Mouse (Mus musculus): ENCODE measurements at regions not wholly inside any gene's neighbourhood (a gene's known extent, or its start where the extent isn't known, plus 50 kb on each side); places are given as distances from the start of the nearest gene placed in this dataset.
"Not testable (repeated sequence)": the region's sequence is repeated elsewhere in the genome, so short reads cannot be mapped to it uniquely, and the experiment has no call there.

DNA sequence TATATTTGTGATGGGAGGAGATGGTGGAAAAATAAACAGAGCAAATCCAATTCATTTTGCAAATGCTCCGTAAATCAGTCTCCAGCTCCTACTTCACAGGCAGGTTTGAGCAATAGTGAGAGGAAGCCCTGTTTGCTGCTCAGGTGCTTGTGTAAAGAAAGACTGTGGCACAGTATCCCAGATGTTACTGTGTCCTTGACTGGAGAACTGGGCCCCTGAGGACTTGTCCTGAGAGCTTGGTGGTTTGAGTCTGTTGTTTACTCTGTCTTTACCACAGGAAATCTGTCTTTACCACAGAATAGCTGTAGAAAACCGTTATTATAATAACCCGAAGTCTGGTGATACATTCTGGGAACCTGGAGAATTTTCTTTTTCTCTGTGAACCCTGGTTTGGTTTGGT is 112.4 kb downstream of the Olfr721-ps1 start:
- Histone ChIP-seq H3K27me3 (replicated peaks; ENCODE audit: insufficient read depth, low read length) (no peaks in the 10 kb centered on the region), H3K27ac (ENCODE audit: low read length) (no peak overlapping the region), H3K4me1 (ENCODE audit: insufficient read depth, low read depth, low read length) (no peaks in the 10 kb centered on the region), H3K4me3 (ENCODE audit: low read depth, low read length) (no peak overlapping the region), H3K4me2 (replicated peaks; ENCODE audit: low read depth, low read length) (no peak overlapping the region), H3K9ac (replicated peaks; ENCODE audit: low read depth) (no peak overlapping the region), H3K9me3 (ENCODE audit: low read length) (no peaks in the 10 kb centered on the region), H3K36me3 (ENCODE audit: insufficient read depth, low read length) (no peaks in the 10 kb centered on the region)
- no peak for TF ChIP-seq CTCF (IDR thresholded peaks at IDR 0.05)
- no peak for TF ChIP-seq EP300 (IDR thresholded peaks at IDR 0.05)
- DNase-seq (ENCODE audit: low spot score) (no peak), ATAC-seq (no peak)
- WGBS = 59% methylated on average over 3 of the region's 3 CpGs

DNA sequence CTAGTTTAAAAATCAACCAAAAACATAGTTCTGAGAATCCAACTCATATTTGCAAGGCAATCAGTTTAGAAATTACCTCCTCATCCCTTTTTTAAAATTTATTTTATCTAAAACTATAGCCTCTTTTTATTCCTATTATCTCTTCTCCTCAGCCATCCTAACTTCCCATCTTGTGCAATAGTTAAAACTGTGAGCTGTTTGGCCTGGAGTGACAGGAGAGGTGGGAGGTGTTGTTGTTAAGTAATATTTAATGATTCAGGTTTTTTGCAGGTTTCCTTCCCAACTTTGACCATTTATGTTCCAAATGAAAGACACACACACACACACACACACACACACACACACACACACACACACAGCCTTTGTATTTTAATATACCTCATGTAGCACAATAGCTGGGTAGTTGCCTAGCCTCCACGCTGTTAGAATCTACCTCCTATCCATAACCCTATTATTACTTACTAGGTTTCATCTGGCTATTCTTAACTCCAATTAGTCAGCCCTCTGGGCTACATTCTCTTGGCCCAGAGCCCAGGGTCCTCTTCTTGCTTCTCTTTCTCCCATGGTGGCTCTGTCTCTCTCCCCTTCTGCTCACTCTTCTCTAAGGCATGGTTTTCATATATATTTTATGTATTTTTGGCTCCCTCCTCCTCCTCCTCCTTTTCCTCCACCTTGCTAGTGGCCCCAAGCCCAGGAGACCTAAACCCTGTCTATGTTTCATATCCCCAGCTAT is 113.5 kb downstream of the Olfr721-ps1 start:
- no peaks in the 10 kb centered on the region for H3K27me3 ChIP-seq (replicated peaks; ENCODE audit: insufficient read depth, low read length)
- H3K9me3 ChIP-seq (ENCODE audit: low read length) = no peaks in the 10 kb centered on the region
- no peaks in the 10 kb centered on the region for H3K4me1 ChIP-seq (ENCODE audit: insufficient read depth, low read depth, low read length)
- no peak for ATAC-seq
- TF ChIP-seq CTCF (IDR thresholded peaks at IDR 0.05) = no peak
- no peak for TF ChIP-seq EP300 (IDR thresholded peaks at IDR 0.05)
- WGBS = 63% methylated on average over 1 of the region's 1 CpGs
- H3K36me3 ChIP-seq (ENCODE audit: insufficient read depth, low read length) = no peaks in the 10 kb centered on the region
- no peak overlapping the region for H3K4me3 ChIP-seq (ENCODE audit: low read depth, low read length)
- H3K4me2 ChIP-seq (replicated peaks; ENCODE audit: low read depth, low read length) = no peak overlapping the region
- H3K27ac ChIP-seq (ENCODE audit: low read length) = no peak overlapping the region
- no peak for DNase-seq (ENCODE audit: low spot score)
- no peak overlapping the region for H3K9ac ChIP-seq (replicated peaks; ENCODE audit: low read depth)

DNA sequence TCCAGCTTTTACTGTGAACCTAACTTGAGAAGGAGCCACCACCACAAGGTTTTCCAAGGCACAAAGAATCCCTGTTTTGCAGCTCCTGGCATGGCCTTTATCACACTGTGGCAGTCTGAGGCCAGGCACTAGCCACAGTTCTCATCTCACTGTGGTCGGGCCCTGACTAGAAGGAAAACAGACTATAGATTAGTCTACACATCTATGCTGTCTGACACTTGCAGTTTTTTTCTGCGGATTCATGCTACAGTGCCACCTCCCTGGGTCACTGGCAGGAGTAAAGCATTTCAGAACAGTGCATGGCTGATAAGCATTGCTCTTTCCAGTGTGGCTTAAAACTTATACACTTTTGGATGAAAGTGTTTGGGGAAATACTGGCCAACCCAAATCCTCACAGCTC is 114.3 kb downstream of the Olfr721-ps1 start:
- Histone ChIP-seq H3K9ac (replicated peaks; ENCODE audit: low read depth) (no peak overlapping the region), H3K27ac (ENCODE audit: low read length) (no peak overlapping the region), H3K4me3 (ENCODE audit: low read depth, low read length) (no peak overlapping the region), H3K9me3 (ENCODE audit: low read length) (no peaks in the 10 kb centered on the region), H3K36me3 (ENCODE audit: insufficient read depth, low read length) (no peaks in the 10 kb centered on the region), H3K27me3 (replicated peaks; ENCODE audit: insufficient read depth, low read length) (no peaks in the 10 kb centered on the region), H3K4me1 (ENCODE audit: insufficient read depth, low read depth, low read length) (no peaks in the 10 kb centered on the region), H3K4me2 (replicated peaks; ENCODE audit: low read depth, low read length) (no peak overlapping the region)
- DNase-seq (ENCODE audit: low spot score) = no peak
- 58% methylated on average over 2 of the region's 2 CpGs for WGBS
- TF ChIP-seq EP300 (IDR thresholded peaks at IDR 0.05) = no peak
- no peak for TF ChIP-seq CTCF (IDR thresholded peaks at IDR 0.05)
- no peak for ATAC-seq

DNA sequence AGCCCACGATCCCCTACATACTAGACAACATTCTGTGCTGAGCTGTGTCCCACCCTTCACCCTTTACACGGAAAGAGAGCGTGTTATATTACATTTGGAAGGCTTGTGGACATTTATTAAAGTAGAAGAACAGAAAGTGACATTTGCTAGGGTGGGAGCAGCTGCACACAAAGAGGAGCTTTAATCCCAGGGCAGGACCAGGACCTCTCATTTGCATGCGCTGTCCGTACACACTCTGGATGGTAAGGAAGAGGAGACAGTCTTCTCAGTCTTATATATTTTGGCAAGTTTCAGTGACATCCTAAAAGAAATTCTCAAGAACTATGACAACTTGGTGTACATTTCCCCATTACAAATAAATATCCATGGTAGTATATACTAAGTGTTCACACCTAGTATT is 114.8 kb downstream of the Olfr721-ps1 start:
- Histone ChIP-seq H3K9me3 (ENCODE audit: low read length) (no peaks in the 10 kb centered on the region), H3K4me1 (ENCODE audit: insufficient read depth, low read depth, low read length) (no peaks in the 10 kb centered on the region), H3K27me3 (replicated peaks; ENCODE audit: insufficient read depth, low read length) (no peaks in the 10 kb centered on the region), H3K36me3 (ENCODE audit: insufficient read depth, low read length) (no peaks in the 10 kb centered on the region), H3K9ac (replicated peaks; ENCODE audit: low read depth) (no peak overlapping the region), H3K4me2 (replicated peaks; ENCODE audit: low read depth, low read length) (no peak overlapping the region), H3K4me3 (ENCODE audit: low read depth, low read length) (no peak overlapping the region), H3K27ac (ENCODE audit: low read length) (no peak overlapping the region)
- 71% methylated on average over 5 of the region's 5 CpGs for WGBS
- DNase-seq (ENCODE audit: low spot score) = no peak
- ATAC-seq = no peak
- no peak for TF ChIP-seq EP300 (IDR thresholded peaks at IDR 0.05)
- TF ChIP-seq CTCF (IDR thresholded peaks at IDR 0.05) = no peak

DNA sequence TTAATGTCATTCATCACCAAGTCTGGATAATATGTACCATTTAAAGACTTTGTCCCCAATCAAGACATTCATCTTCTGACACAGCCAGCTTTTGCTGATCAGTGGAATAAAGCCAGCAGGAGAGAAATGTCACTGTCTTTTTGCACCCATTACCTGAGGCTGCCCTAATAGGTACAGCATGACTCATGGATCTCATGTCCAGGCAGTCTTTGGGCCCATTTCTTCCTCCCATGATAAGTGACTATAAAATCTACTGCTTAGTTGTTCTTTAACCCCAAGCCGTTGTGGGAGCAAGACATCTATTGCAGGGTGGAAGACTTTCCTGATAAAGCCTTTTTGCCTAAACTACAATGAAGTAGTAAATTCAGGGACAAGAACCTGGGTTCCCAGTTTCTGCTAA is 116.9 kb downstream of the Olfr721-ps1 start:
- ATAC-seq (no peak), DNase-seq (ENCODE audit: low spot score) (no peak)
- no peaks in the 10 kb centered on the region for H3K9me3 ChIP-seq (ENCODE audit: low read length)
- H3K27ac ChIP-seq (ENCODE audit: low read length) = no peak overlapping the region
- no peak overlapping the region for H3K9ac ChIP-seq (replicated peaks; ENCODE audit: low read depth)
- WGBS = 38% methylated on average over 1 of the region's 1 CpGs
- H3K4me1 ChIP-seq (ENCODE audit: insufficient read depth, low read depth, low read length) = no peaks in the 10 kb centered on the region
- no peak overlapping the region for H3K4me2 ChIP-seq (replicated peaks; ENCODE audit: low read depth, low read length)
- no peaks in the 10 kb centered on the region for H3K27me3 ChIP-seq (replicated peaks; ENCODE audit: insufficient read depth, low read length)
- no peaks in the 10 kb centered on the region for H3K36me3 ChIP-seq (ENCODE audit: insufficient read depth, low read length)
- no peak overlapping the region for H3K4me3 ChIP-seq (ENCODE audit: low read depth, low read length)
- no peak for TF ChIP-seq EP300 (IDR thresholded peaks at IDR 0.05)
- no peak for TF ChIP-seq CTCF (IDR thresholded peaks at IDR 0.05)

DNA sequence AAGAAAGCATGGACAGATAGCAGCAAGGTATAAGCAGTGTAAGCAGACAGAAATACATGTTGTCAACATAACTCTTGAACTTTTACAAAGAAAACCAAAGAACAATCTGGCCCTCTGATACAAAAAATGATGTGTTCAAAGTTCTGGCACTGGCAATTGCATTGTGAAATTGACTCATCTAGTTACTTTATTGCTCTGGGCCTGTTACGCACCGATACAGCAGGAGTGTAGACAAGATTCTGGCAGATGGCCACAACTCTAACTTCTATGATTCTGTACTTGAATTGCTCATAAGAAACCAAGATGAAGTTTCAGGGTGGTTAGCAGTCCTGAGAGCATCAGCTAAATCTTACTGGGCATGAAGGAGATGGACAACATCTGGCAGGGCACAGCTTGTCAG is 117.7 kb downstream of the Olfr721-ps1 start:
- TF ChIP-seq EP300 (IDR thresholded peaks at IDR 0.05) (no peak), CTCF (IDR thresholded peaks at IDR 0.05) (no peak)
- H3K4me1 ChIP-seq (ENCODE audit: insufficient read depth, low read depth, low read length) = no peaks in the 10 kb centered on the region
- no peak overlapping the region for H3K4me2 ChIP-seq (replicated peaks; ENCODE audit: low read depth, low read length)
- no peaks in the 10 kb centered on the region for H3K27me3 ChIP-seq (replicated peaks; ENCODE audit: insufficient read depth, low read length)
- no peak for ATAC-seq
- no peak overlapping the region for H3K9ac ChIP-seq (replicated peaks; ENCODE audit: low read depth)
- 58% methylated on average over 2 of the region's 2 CpGs for WGBS
- no peak for DNase-seq (ENCODE audit: low spot score)
- no peaks in the 10 kb centered on the region for H3K36me3 ChIP-seq (ENCODE audit: insufficient read depth, low read length)
- H3K4me3 ChIP-seq (ENCODE audit: low read depth, low read length) = no peak overlapping the region
- H3K9me3 ChIP-seq (ENCODE audit: low read length) = no peaks in the 10 kb centered on the region
- no peak overlapping the region for H3K27ac ChIP-seq (ENCODE audit: low read length)

DNA sequence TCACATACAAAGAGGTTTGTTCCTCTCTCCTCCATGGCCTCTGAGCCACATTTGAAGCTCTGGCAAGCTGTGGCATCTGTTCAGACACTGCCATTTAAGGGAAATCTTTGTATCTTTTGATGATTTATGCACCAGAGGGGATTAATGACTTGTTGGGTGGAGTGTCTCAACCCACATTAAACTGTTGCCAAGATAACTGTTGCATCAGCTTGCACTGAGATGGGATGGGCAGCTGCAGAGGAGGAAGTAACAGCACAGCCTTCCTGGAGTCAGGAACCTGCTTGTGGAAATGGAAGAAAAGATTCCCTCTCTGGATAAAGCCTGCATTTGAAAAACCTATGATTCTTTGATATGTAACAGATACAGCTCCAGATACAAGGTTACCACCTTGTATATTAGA is 119.1 kb downstream of the Olfr721-ps1 start:
- no peak overlapping the region for H3K4me3 ChIP-seq (ENCODE audit: low read depth, low read length)
- no peaks in the 10 kb centered on the region for H3K27me3 ChIP-seq (replicated peaks; ENCODE audit: insufficient read depth, low read length)
- H3K9me3 ChIP-seq (ENCODE audit: low read length) = no peaks in the 10 kb centered on the region
- no peak for TF ChIP-seq EP300 (IDR thresholded peaks at IDR 0.05)
- no peak for TF ChIP-seq CTCF (IDR thresholded peaks at IDR 0.05)
- no peak overlapping the region for H3K27ac ChIP-seq (ENCODE audit: low read length)
- no peak for DNase-seq (ENCODE audit: low spot score)
- no peak overlapping the region for H3K4me2 ChIP-seq (replicated peaks; ENCODE audit: low read depth, low read length)
- no peak for ATAC-seq
- no peaks in the 10 kb centered on the region for H3K36me3 ChIP-seq (ENCODE audit: insufficient read depth, low read length)
- no peak overlapping the region for H3K9ac ChIP-seq (replicated peaks; ENCODE audit: low read depth)
- no peaks in the 10 kb centered on the region for H3K4me1 ChIP-seq (ENCODE audit: insufficient read depth, low read depth, low read length)

DNA sequence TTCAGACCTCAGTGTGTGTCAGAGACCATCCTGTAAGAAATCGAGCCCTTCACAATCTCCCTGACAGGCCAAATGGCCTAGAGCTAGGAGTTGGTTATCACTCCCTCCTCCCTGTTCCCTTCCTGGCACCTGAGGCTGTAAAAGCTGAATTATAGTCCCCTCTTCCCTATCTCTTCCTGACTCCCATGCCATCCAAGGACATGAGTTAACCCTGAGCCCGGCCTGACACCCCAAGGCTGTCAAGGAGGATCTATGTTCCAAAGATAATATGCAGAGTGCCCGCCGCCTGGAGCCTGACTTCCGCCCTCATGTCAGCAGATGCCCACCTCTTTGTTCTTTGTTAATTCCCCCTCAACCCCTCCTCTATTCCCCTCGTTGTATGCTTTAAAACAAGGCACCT is 120.2 kb downstream of the Olfr721-ps1 start:
- not testable (repeated sequence) for H3K4me2 ChIP-seq (replicated peaks; ENCODE audit: low read depth, low read length); H3K36me3 ChIP-seq (ENCODE audit: insufficient read depth, low read length); H3K4me1 ChIP-seq (ENCODE audit: insufficient read depth, low read depth, low read length); H3K9ac ChIP-seq (replicated peaks; ENCODE audit: low read depth); H3K27ac ChIP-seq (ENCODE audit: low read length); DNase-seq (ENCODE audit: low spot score); ATAC-seq; H3K27me3 ChIP-seq (replicated peaks; ENCODE audit: insufficient read depth, low read length); H3K9me3 ChIP-seq (ENCODE audit: low read length); H3K4me3 ChIP-seq (ENCODE audit: low read depth, low read length)
- 56% methylated on average over 6 of the region's 6 CpGs for WGBS

Measured in lung, postnatal 0 days (tissue).